23 mouse cellular contexts compared by ENCODE assay signal in genomic region chr2:65005044-65005443, GRCm38 (mm10). TPM values are rescaled to one million over a fixed set of nuclear protein-coding genes. Genes with fewer than 3 reads are reported as not detected.
A peak's percentile ranks its signal among the peaks of the same experiment; 100 is the strongest.
DNase-seq lines count a peak whose midpoint lies in the region; ATAC-seq and TF ChIP-seq lines count a peak whose summit lies in the region.
"Had no signal": no experiment of that assay in that cellular context is flagged by ENCODE, and none has a peak within 500 bp of the region (broad histone marks: within the 10 kb centered on the region; RNA-seq: fewer than 3 reads in every experiment).

No protein-coding gene starts in this region.

- no peak for DNase-seq in layer of hippocampus, adult 2 months (ENCODE audit: low spot score in 2 of 2)
- DNase-seq in layer of hippocampus, adult 18-20 months (ENCODE audit: low spot score in 2 of 2) = no peak
- DNase-seq in liver, adult 2 months (ENCODE audit: extremely low read depth, low read depth, low spot score) = peak; percentile 93
- no peak for DNase-seq in liver
- DNase-seq in liver, embryonic 11.5 days (ENCODE audit: low spot score) = no peak
- DNase-seq in liver, postnatal 0 days = no peak
- DNase-seq: adrenal gland, adult 2 months; adrenal gland, adult 8-10 months; adrenal gland, postnatal 10 days; adrenal gland, postnatal 14 days; adrenal gland, postnatal 25 days; adrenal gland, postnatal 36 days; B cell, adult 2 months; cerebellum, adult 11 months; cerebellum, adult 11-12 months had no signal

- 0 out of 2 replicates have a peak overlapping the region, but pooled peaks have one; percentile 18 for H3K27ac ChIP-seq in layer of hippocampus, adult 2 months
- H3K27ac ChIP-seq in liver, adult 2 months (replicated peaks; ENCODE audit: insufficient read depth, low read depth, low read length) = peak overlapping the region; percentile 82
- H3K27ac ChIP-seq in liver, embryonic 16.5 days (ENCODE audit: low read length) = no peak overlapping the region
- no peak overlapping the region for H3K27ac ChIP-seq in liver, embryonic 11.5 days (ENCODE audit: low read depth, low read length)
- H3K27ac ChIP-seq in liver, postnatal 0 days (ENCODE audit: low read depth) = peak overlapping the region; percentile 60
- H3K27ac ChIP-seq in liver, embryonic 12.5 days = no peak overlapping the region

- H3K9me3 ChIP-seq in liver, embryonic 16.5 days (replicated peaks; ENCODE audit: control insufficient read depth, low read length) = no peaks in the 10 kb centered on the region
- H3K9me3 ChIP-seq in liver, embryonic 11.5 days (ENCODE audit: control insufficient read depth, low read length) = no peaks in the 10 kb centered on the region
- H3K9me3 ChIP-seq in liver, postnatal 0 days (ENCODE audit: low read length) = no peaks in the 10 kb centered on the region
- no peaks in the 10 kb centered on the region for H3K9me3 ChIP-seq in liver, embryonic 12.5 days (replicated peaks)
- H3K9me3 ChIP-seq: G1E had no signal

- H3K4me3 ChIP-seq in layer of hippocampus, adult 2 months = no peak overlapping the region
- no peak overlapping the region for H3K4me3 ChIP-seq in liver, adult 2 months (ENCODE audit: insufficient read depth, low read depth, low read length)
- no peak overlapping the region for H3K4me3 ChIP-seq in liver, embryonic 16.5 days (ENCODE audit: low read depth, low read length)
- no peak overlapping the region for H3K4me3 ChIP-seq in liver, embryonic 11.5 days (ENCODE audit: low read depth, low read length)
- no peak overlapping the region for H3K4me3 ChIP-seq in liver, postnatal 0 days (ENCODE audit: low read depth, low read length)
- H3K4me3 ChIP-seq in liver, embryonic 12.5 days = no peak overlapping the region

- H3K27me3 ChIP-seq in liver, adult 2 months (ENCODE audit: control insufficient read depth, insufficient read depth, low read length) = no peaks in the 10 kb centered on the region
- no peaks in the 10 kb centered on the region for H3K27me3 ChIP-seq in liver, embryonic 16.5 days (ENCODE audit: control insufficient read depth, insufficient read depth, low read depth, low read length)
- H3K27me3 ChIP-seq in liver, embryonic 11.5 days (replicated peaks; ENCODE audit: control insufficient read depth, insufficient read depth, low read length) = no peaks in the 10 kb centered on the region
- H3K27me3 ChIP-seq in liver, postnatal 0 days (ENCODE audit: insufficient read depth, low read length) = no peaks in the 10 kb centered on the region
- no peaks in the 10 kb centered on the region for H3K27me3 ChIP-seq in liver, embryonic 12.5 days (replicated peaks)
- H3K27me3 ChIP-seq: CH12.LX, Patski had no signal

- H3K4me1 ChIP-seq in liver, adult 2 months (ENCODE audit: control insufficient read depth, insufficient read depth, low read length) = peaks cover 30% of the 10 kb centered on the region
- H3K4me1 ChIP-seq in liver, embryonic 16.5 days (ENCODE audit: control insufficient read depth, low read depth, low read length) = no peaks in the 10 kb centered on the region
- H3K4me1 ChIP-seq in liver, embryonic 11.5 days (replicated peaks; ENCODE audit: control insufficient read depth, insufficient read depth, low read length) = no peaks in the 10 kb centered on the region
- peaks cover 2% of the 10 kb centered on the region; the same call in 1 of the 2 replicates for H3K4me1 ChIP-seq in liver, postnatal 0 days (ENCODE audit: insufficient read depth)
- no peaks in the 10 kb centered on the region for H3K4me1 ChIP-seq in liver, embryonic 12.5 days

- H3K36me3 ChIP-seq in liver, adult 2 months (ENCODE audit: control insufficient read depth, insufficient read depth, low read length) = peaks cover 5% of the 10 kb centered on the region
- no peaks in the 10 kb centered on the region for H3K36me3 ChIP-seq in liver, embryonic 16.5 days (ENCODE audit: control insufficient read depth, insufficient read depth)
- H3K36me3 ChIP-seq in liver, embryonic 11.5 days (ENCODE audit: control insufficient read depth, insufficient read depth, low read length) = no peaks in the 10 kb centered on the region
- no peaks in the 10 kb centered on the region for H3K36me3 ChIP-seq in liver, postnatal 0 days (replicated peaks; ENCODE audit: insufficient read depth, low read length)
- no peaks in the 10 kb centered on the region for H3K36me3 ChIP-seq in liver, embryonic 12.5 days
- H3K36me3 ChIP-seq: G1E had no signal

- TF ChIP-seq CTCF in layer of hippocampus, adult 2 months (conservative IDR thresholded peaks at IDR 0.05) = no peak
- no peak for TF ChIP-seq CTCF in liver, adult 2 months (IDR thresholded peaks at IDR 0.05; ENCODE audit: low read depth, low read length)
- no peak for TF ChIP-seq CTCF in liver, postnatal 0 days (IDR thresholded peaks at IDR 0.05; ENCODE audit: low read depth)

- peak; percentile 47; the same call in 1 of the 2 replicates for ATAC-seq in liver, embryonic 16.5 days (ENCODE audit: low read depth)
- no peak for ATAC-seq in liver, embryonic 11.5 days (replicated peaks; ENCODE audit: low FRiP score)
- ATAC-seq in liver, postnatal 0 days = peak; percentile 79
- no peak for ATAC-seq in liver, embryonic 12.5 days
- ATAC-seq: activated CD4-positive, CD25-positive, alpha-beta regulatory T cell, adult 4 months; CD4-positive, CD25-positive, alpha-beta regulatory T cell, adult 4 months; Patski had no signal

- peaks cover 17% of the 10 kb centered on the region; the same call in 1 of the 2 replicates for H3K79me2 ChIP-seq in liver, adult 2 months (ENCODE audit: control insufficient read depth, insufficient read depth, low read length)

- peak; percentile 19; the same call in 1 of the 2 replicates for TF ChIP-seq EP300 in liver, postnatal 0 days (IDR thresholded peaks at IDR 0.05; ENCODE audit: low read depth)

- no peak overlapping the region for H3K9ac ChIP-seq in liver, adult 2 months (ENCODE audit: low read depth, low read length)
- H3K9ac ChIP-seq in liver, embryonic 16.5 days (ENCODE audit: low read depth, low read length) = no peak overlapping the region
- H3K9ac ChIP-seq in liver, embryonic 11.5 days (ENCODE audit: low read depth, low read length) = no peak overlapping the region
- no peak overlapping the region for H3K9ac ChIP-seq in liver, postnatal 0 days (replicated peaks)
- H3K9ac ChIP-seq in liver, embryonic 12.5 days = no peak overlapping the region

- no peak overlapping the region for H3K4me2 ChIP-seq in liver, embryonic 16.5 days (ENCODE audit: low read depth, low read length)
- H3K4me2 ChIP-seq in liver, embryonic 11.5 days = no peak overlapping the region
- no peak overlapping the region for H3K4me2 ChIP-seq in liver, postnatal 0 days (ENCODE audit: low read depth, low read length)
- no peak overlapping the region for H3K4me2 ChIP-seq in liver, embryonic 12.5 days

- TF ChIP-seq POLR2A in liver, adult 2 months (IDR thresholded peaks at IDR 0.05; ENCODE audit: extremely low read depth, insufficient read depth, low read length) = no peak

RNA-seq across cellular contexts. Expression of gene Grb14, which starts 19.7 kb away (rescaled TPM):
- 10 to 100 TPM; 41.5 to 44.1 TPM for total RNA-seq in layer of hippocampus, adult 2 months (2021)
- 10 to 100 TPM; 32.2 to 32.6 TPM for total RNA-seq in layer of hippocampus, adult 18-20 months (2021)
- total RNA-seq in liver, adult 2 months (2014; rRNA removed) = 43.8 and 47.6 TPM in 2 replicates
- 16.1 and 17.6 TPM in 2 replicates for polyA plus RNA-seq in liver, adult 2 months (2012; rRNA removed)
- polyA plus RNA-seq in liver, embryonic 16.5 days (2015; fragmentation: Nextera tagmentation; extraction: Ambion mirVana) = 9.3 and 11.0 TPM in 2 replicates
- 7.7 and 8.1 TPM in 2 replicates for polyA plus RNA-seq in liver, embryonic 11.5 days (2014; fragmentation: Nextera tagmentation; extraction: Ambion mirVana)
- 39.9 and 45.7 TPM in 2 replicates for polyA plus RNA-seq in liver, postnatal 0 days (2015; fragmentation: Nextera tagmentation; extraction: Ambion mirVana)
- 6.0 and 7.1 TPM in 2 replicates for polyA plus RNA-seq in liver, embryonic 12.5 days (2016; fragmentation: Nextera tagmentation; extraction: Ambion mirVana)
- total RNA-seq: MEL had no signal
- polyA plus RNA-seq: activated CD4-positive, CD25-positive, alpha-beta regulatory T cell, adult 4 months; CD4-positive, CD25-positive, alpha-beta regulatory T cell, adult 4 months; G1E had no signal

Comparison
In these comparisons a context has a peak if more than half of its experiments do, and no peak if none do; other contexts are left out.
1. H3K27ac ChIP-seq: peak in layer of hippocampus, adult 2 months (single experiment), liver, adult 2 months (single experiment) and liver, postnatal 0 days (single experiment); none in liver, embryonic 16.5 days (single experiment), liver, embryonic 11.5 days (single experiment) and liver, embryonic 12.5 days (single experiment).
2. ATAC-seq: peak in liver, embryonic 16.5 days (single experiment) and liver, postnatal 0 days (single experiment); none in liver, embryonic 11.5 days (single experiment) and liver, embryonic 12.5 days (single experiment).